Comparison of ENCODE assay signal across 7 mouse cellular contexts in the genomic region with DNA sequence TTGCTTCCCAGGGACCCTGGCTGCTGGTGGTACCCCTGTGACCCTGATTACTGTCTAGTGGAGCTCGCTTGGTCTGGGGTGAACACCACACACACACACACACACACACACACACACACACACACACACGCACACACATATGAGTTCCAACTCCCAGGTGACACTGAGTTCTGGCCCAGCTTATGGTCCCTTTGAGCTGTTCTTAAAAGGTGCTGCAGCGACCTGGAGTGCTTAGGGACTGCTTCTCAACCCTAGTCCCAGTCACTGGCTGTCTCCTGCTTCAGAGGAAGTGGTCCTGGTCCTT. TPM values are rescaled to one million over a fixed set of nuclear protein-coding genes. Genes with fewer than 3 reads are reported as not detected.
A peak's percentile ranks its signal among the peaks of the same experiment; 100 is the strongest.
DNase-seq lines count a peak whose midpoint lies in the region; ATAC-seq and TF ChIP-seq lines count a peak whose summit lies in the region.

No protein-coding gene starts in this region.

- no peaks in the 10 kb centered on the region for H3K9me3 ChIP-seq in lung, postnatal 0 days (ENCODE audit: low read length)
- no peaks in the 10 kb centered on the region; the same call in 1 of the 2 replicates for H3K9me3 ChIP-seq in forebrain, embryonic 14.5 days (replicated peaks; ENCODE audit: control insufficient read depth, low read length)
- H3K9me3 ChIP-seq in limb, embryonic 14.5 days (ENCODE audit: control insufficient read depth, low read length) = no peaks in the 10 kb centered on the region
- no peaks in the 10 kb centered on the region for H3K9me3 ChIP-seq in stomach, embryonic 15.5 days

- no peaks in the 10 kb centered on the region for H3K27me3 ChIP-seq in lung, postnatal 0 days (replicated peaks; ENCODE audit: insufficient read depth, low read length)
- no peaks in the 10 kb centered on the region for H3K27me3 ChIP-seq in forebrain, embryonic 14.5 days (replicated peaks; ENCODE audit: control insufficient read depth, insufficient read depth, low read length)
- H3K27me3 ChIP-seq in limb, embryonic 14.5 days (ENCODE audit: control insufficient read depth, insufficient read depth, low read length) = peaks cover 4% of the 10 kb centered on the region; the same call in 1 of the 2 replicates
- no peaks in the 10 kb centered on the region for H3K27me3 ChIP-seq in stomach, embryonic 15.5 days (replicated peaks)

- H3K4me3 ChIP-seq in lung, postnatal 0 days (ENCODE audit: low read depth, low read length) = peak overlapping the region; percentile 47; the same call in 1 of the 2 replicates
- H3K4me3 ChIP-seq in forebrain, embryonic 14.5 days (ENCODE audit: low read depth, low read length) = peak overlapping the region; percentile 56
- peak overlapping the region; percentile 57 for H3K4me3 ChIP-seq in limb, embryonic 14.5 days (replicated peaks; ENCODE audit: low read length)
- H3K4me3 ChIP-seq in stomach, embryonic 15.5 days (replicated peaks) = peak overlapping the region; percentile 61

- TF ChIP-seq CTCF in lung, postnatal 0 days (IDR thresholded peaks at IDR 0.05) = no peak

- peak overlapping the region; percentile 97 for H3K4me2 ChIP-seq in lung, postnatal 0 days (replicated peaks; ENCODE audit: low read depth, low read length)
- H3K4me2 ChIP-seq in forebrain, embryonic 14.5 days (ENCODE audit: low read length) = peak overlapping the region; percentile 92
- H3K4me2 ChIP-seq in limb, embryonic 14.5 days (replicated peaks; ENCODE audit: low read depth, low read length, severe bottlenecking) = peak overlapping the region; percentile 94
- H3K4me2 ChIP-seq in stomach, embryonic 15.5 days = peak overlapping the region; percentile 98

- no peaks in the 10 kb centered on the region for H3K4me1 ChIP-seq in lung, postnatal 0 days (ENCODE audit: insufficient read depth, low read depth, low read length)
- peaks cover 9% of the 10 kb centered on the region; the same call in 1 of the 2 replicates for H3K4me1 ChIP-seq in forebrain, embryonic 14.5 days (ENCODE audit: control insufficient read depth, insufficient read depth, low read length)
- 0 out of 2 replicates have a peak, but pooled peaks cover 5% of the 10 kb centered on the region for H3K4me1 ChIP-seq in limb, embryonic 14.5 days (ENCODE audit: control insufficient read depth, insufficient read depth, low read length)
- H3K4me1 ChIP-seq in stomach, embryonic 15.5 days = peaks cover 11% of the 10 kb centered on the region; the same call in 1 of the 2 replicates

- TF ChIP-seq POLR2A in limb, embryonic 14.5 days (IDR thresholded peaks at IDR 0.05; ENCODE audit: borderline replicate concordance, extremely low read depth, insufficient read depth, insufficient read length) = no peak

- H3K36me3 ChIP-seq in lung, postnatal 0 days (ENCODE audit: insufficient read depth, low read length) = no peaks in the 10 kb centered on the region
- no peaks in the 10 kb centered on the region for H3K36me3 ChIP-seq in forebrain, embryonic 14.5 days (ENCODE audit: control insufficient read depth, insufficient read depth, low read length)
- no peaks in the 10 kb centered on the region for H3K36me3 ChIP-seq in limb, embryonic 14.5 days (ENCODE audit: control insufficient read depth, insufficient read depth, low read length)
- no peaks in the 10 kb centered on the region for H3K36me3 ChIP-seq in stomach, embryonic 15.5 days

- H3K27ac ChIP-seq in lung, postnatal 0 days (ENCODE audit: low read length) = no peak overlapping the region
- H3K27ac ChIP-seq in forebrain, embryonic 14.5 days (ENCODE audit: low read depth, low read length) = no peak overlapping the region
- H3K27ac ChIP-seq in limb, embryonic 14.5 days (replicated peaks; ENCODE audit: low read depth, low read length) = no peak overlapping the region
- no peak overlapping the region for H3K27ac ChIP-seq in stomach, embryonic 15.5 days

- no peak for DNase-seq in lung, postnatal 0 days (ENCODE audit: low spot score)
- no peak for DNase-seq in lung, postnatal 4 days
- no peak for DNase-seq in forebrain, embryonic 14.5 days (ENCODE audit: low spot score)
- DNase-seq in limb, embryonic 14.5 days (ENCODE audit: low spot score) = no peak
- no peak for DNase-seq in layer of hippocampus, adult 11-12 months (ENCODE audit: low spot score)
- no peak for DNase-seq in kidney, adult 11 months

- 31% methylated on average over 2 of the region's 3 CpGs for WGBS in lung, postnatal 0 days
- WGBS in forebrain, embryonic 14.5 days = 18% methylated on average over 3 of the region's 3 CpGs
- 3% methylated on average over 3 of the region's 3 CpGs for WGBS in limb, embryonic 14.5 days
- 12% methylated on average over 3 of the region's 3 CpGs for WGBS in stomach, embryonic 15.5 days

- no peak overlapping the region for H3K9ac ChIP-seq in lung, postnatal 0 days (replicated peaks; ENCODE audit: low read depth)
- peak overlapping the region; percentile 61; the same call in 1 of the 2 replicates for H3K9ac ChIP-seq in forebrain, embryonic 14.5 days (ENCODE audit: low read length)
- peak overlapping the region; percentile 52 for H3K9ac ChIP-seq in limb, embryonic 14.5 days (ENCODE audit: low read depth, low read length, severe bottlenecking)
- no peak overlapping the region for H3K9ac ChIP-seq in stomach, embryonic 15.5 days

- TF ChIP-seq EP300 in lung, postnatal 0 days (IDR thresholded peaks at IDR 0.05) = no peak

- ATAC-seq in lung, postnatal 0 days = no peak
- no peak for ATAC-seq in forebrain, embryonic 14.5 days
- no peak for ATAC-seq in limb, embryonic 14.5 days (ENCODE audit: low FRiP score, low read depth)
- no peak for ATAC-seq in stomach, embryonic 15.5 days (ENCODE audit: insufficient read depth, low FRiP score, low read depth)

RNA-seq across cellular contexts. Expression of a gene that starts 0.6 kb away (rescaled TPM):
- polyA plus RNA-seq in lung, postnatal 0 days (2015; fragmentation: Nextera tagmentation; extraction: Ambion mirVana) = 20.7 and 24.0 TPM in 2 replicates
- polyA plus RNA-seq in forebrain, embryonic 14.5 days (2014; fragmentation: Nextera tagmentation; extraction: Ambion mirVana) = 2.4 and 6.6 TPM in 2 replicates
- 2.8 and 3.4 TPM in 2 replicates for polyA plus RNA-seq in limb, embryonic 14.5 days (2012; rRNA removed)
- 14.0 and 14.2 TPM in 2 replicates for polyA plus RNA-seq in limb, embryonic 14.5 days (2014; fragmentation: Nextera tagmentation; extraction: Ambion mirVana)
- polyA plus RNA-seq in stomach, embryonic 15.5 days (2015; fragmentation: Nextera tagmentation; extraction: Ambion mirVana) = 6.2 and 6.7 TPM in 2 replicates

Comparison
In these comparisons a context has a peak if more than half of its experiments do, and no peak if none do; other contexts are left out.
1. H3K9ac ChIP-seq: peak in forebrain, embryonic 14.5 days (single experiment) and limb, embryonic 14.5 days (single experiment); none in lung, postnatal 0 days (single experiment) and stomach, embryonic 15.5 days (single experiment).
2. Peak in every context shown above with its lines, with median percentiles within 50 percentile points of each other: H3K4me2 ChIP-seq and H3K4me3 ChIP-seq.